Mouse (Mus musculus) adrenal gland, postnatal 14 days (tissue): Measurements from ENCODE around the gene Nppa. TPM values are rescaled to one million over a fixed set of nuclear protein-coding genes. Genes with fewer than 3 reads are reported as not detected.
"Not testable (repeated sequence)": the region's sequence is repeated elsewhere in the genome, so short reads cannot be mapped to it uniquely, and the experiment has no call there.

ENCODE experiments used
- DNase-seq: peaks from one replicate; pipeline ENCODE4 v3.0.0; 2021; ENCODE audit warnings: mixed read lengths
- total RNA-seq: library from RNA; stranded (reverse); gene quantifications from 2 replicates; pipeline ENCODE4 v1.2.3, GENCODE M21; 2021

The Nppa gene
- total RNA-seq, 1 experiment from 2014 or later = not detected

GRCm38 (mm10) chr4:148012216-148012615 is 11.7 kb downstream of the Nppa start:
- DNase-seq = no peak

GRCm38 (mm10) chr4:148015418-148015817 is 14.9 kb downstream of the Nppa start:
- DNase-seq = peak; percentile 35

- DNase-seq = no peak
Observed at GRCm38 (mm10) chr4:148016981-148017380, 16.5 kb downstream of the Nppa start.

GRCm38 (mm10) chr4:148018410-148018809 is 17.9 kb downstream of the Nppa start:
- no peak for DNase-seq

- DNase-seq = no peak
Observed at GRCm38 (mm10) chr4:148024003-148024402, 23.5 kb downstream of the Nppa start.

GRCm38 (mm10) chr4:148029297-148029696 is 28.8 kb downstream of the Nppa start:
- DNase-seq = no peak

GRCm38 (mm10) chr4:148030506-148030905 is 30.0 kb downstream of the Nppa start:
- no peak for DNase-seq

GRCm38 (mm10) chr4:148033858-148034410 is 33.4 kb downstream of the Nppa start:
- DNase-seq = no peak

GRCm38 (mm10) chr4:148035440-148035839 is 34.9 kb downstream of the Nppa start:
- DNase-seq = no peak

- DNase-seq = no peak
Observed at GRCm38 (mm10) chr4:148038079-148038599, 37.6 kb downstream of the Nppa start.

- DNase-seq = peak; percentile 100
Observed at GRCm38 (mm10) chr4:148038600-148039253, 38.2 kb downstream of the Nppa start, which contains the start of the genes Clcn6 and Mthfr. Gene Clcn6, minus strand, starts transcription at chr4:148038821. Gene Mthfr, plus strand, starts transcription at chr4:148039077.

- peak; percentile 71 for DNase-seq
Observed at GRCm38 (mm10) chr4:148039254-148040028, 38.9 kb downstream of the Nppa start.

- DNase-seq = peak; percentile 63
Observed at GRCm38 (mm10) chr4:148040029-148040830, 39.7 kb downstream of the Nppa start.

- peak; percentile 90 for DNase-seq
Observed at GRCm38 (mm10) chr4:148040933-148041610, 40.5 kb downstream of the Nppa start.

- DNase-seq = peak; percentile 65
Observed at GRCm38 (mm10) chr4:148041611-148042191, 41.2 kb downstream of the Nppa start.

GRCm38 (mm10) chr4:148043327-148043726 is 42.8 kb downstream of the Nppa start:
- DNase-seq = not testable (repeated sequence)

GRCm38 (mm10) chr4:148044113-148044512 is 43.6 kb downstream of the Nppa start:
- DNase-seq = no peak

- DNase-seq = no peak
Observed at GRCm38 (mm10) chr4:148046450-148047031, 46.0 kb downstream of the Nppa start.

- DNase-seq = not testable (repeated sequence)
Observed at GRCm38 (mm10) chr4:148050396-148050914, 49.9 kb downstream of the Nppa start.

- DNase-seq = no peak
Observed at GRCm38 (mm10) chr4:148051046-148051776, 50.7 kb downstream of the Nppa start.
